Mouse (Mus musculus) myocyte (in vitro differentiated cells): Measurements from ENCODE around the gene Kcnk6.
"Not testable (repeated sequence)": the region's sequence is repeated elsewhere in the genome, so short reads cannot be mapped to it uniquely, and the experiment has no call there.

Source experiments
- CEBPB ChIP-seq: IDR thresholded peaks from 2 replicates; pipeline ENCODE4 v1.6.1; 2011; ENCODE audit warnings: mild to moderate bottlenecking, moderate library complexity; ENCODE audit not compliant: poor library complexity, insufficient read depth, severe bottlenecking
- E2F4 ChIP-seq: IDR thresholded peaks from one replicate; pipeline ENCODE4 v1.6.1; 2011; ENCODE audit warnings: mild to moderate bottlenecking, control low read depth, moderate library complexity; ENCODE audit not compliant: insufficient read depth
- MYOD1 ChIP-seq, 3 experiments: IDR thresholded peaks; one replicate each; pipeline ENCODE4 v1.6.1; 2011; ENCODE audit warnings: control low read depth in 2 of 3, low read depth in 2 of 3, mild to moderate bottlenecking in 2 of 3, moderate library complexity in 1 of 3; ENCODE audit not compliant: insufficient read length in 2 of 3, control insufficient read depth in 1 of 3
- MYOG ChIP-seq, 3 experiments: IDR thresholded peaks; one replicate each; pipeline ENCODE4 v1.6.1; 2011; ENCODE audit warnings: control low read depth in 2 of 3, low read depth in 2 of 3, mild to moderate bottlenecking in 2 of 3; ENCODE audit not compliant: insufficient read length in 2 of 3, control insufficient read depth in 1 of 3, insufficient read depth in 1 of 3
- POLR2A ChIP-seq: IDR thresholded peaks from one replicate; pipeline ENCODE4 v1.6.1; 2011; ENCODE audit warnings: low read depth, mild to moderate bottlenecking, control low read depth, moderate library complexity; ENCODE audit not compliant: insufficient read length
- TCF12 ChIP-seq: IDR thresholded peaks from one replicate; pipeline ENCODE4 v1.6.1; 2011; ENCODE audit warnings: mild to moderate bottlenecking, control low read depth; ENCODE audit not compliant: poor library complexity, insufficient read depth, severe bottlenecking
- USF1 ChIP-seq: IDR thresholded peaks from one replicate; pipeline ENCODE4 v1.6.1; 2011; ENCODE audit warnings: low read depth, mild to moderate bottlenecking, control low read depth, moderate library complexity

DNA sequence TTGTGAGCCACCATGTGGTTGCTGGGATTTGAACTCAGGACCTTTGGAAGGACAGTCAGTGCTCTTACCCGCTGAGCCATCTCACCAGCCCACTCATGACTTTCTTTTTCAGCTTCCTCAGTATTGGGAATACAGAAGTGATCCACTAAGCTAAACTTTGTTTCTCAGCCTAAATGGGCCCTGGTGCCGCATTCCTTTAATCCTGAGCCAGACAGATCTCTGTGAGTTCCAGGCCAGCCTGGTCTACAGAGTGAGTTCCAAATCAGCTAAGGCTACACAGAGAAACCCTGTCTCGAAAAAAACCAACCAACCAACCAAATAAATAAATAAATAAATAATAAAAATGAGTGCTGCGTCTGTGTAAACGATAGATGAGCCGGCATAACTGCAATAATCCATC lies 5.3 kb upstream of the Kcnk6 start:
- not testable (repeated sequence) for TF ChIP-seq POLR2A; MYOG (IDR thresholded peaks at IDR 0.05; ENCODE audit: control insufficient read depth in 1 of 3, insufficient read depth in 1 of 3, insufficient read length in 2 of 3, low read depth in 2 of 3); E2F4; USF1; CEBPB; MYOD1 (IDR thresholded peaks at IDR 0.05; ENCODE audit: control insufficient read depth in 1 of 3, insufficient read length in 2 of 3, low read depth in 2 of 3); TCF12
